Mouse (Mus musculus) ovary, postnatal 36 days (tissue): ENCODE measurements around the gene Prl5a1.

Experiments
- DNase-seq: peaks from one replicate; pipeline ENCODE4 v3.0.0; 2022; ENCODE audit warnings: low spot score, mixed read lengths

Gene Prl5a1

DNA sequence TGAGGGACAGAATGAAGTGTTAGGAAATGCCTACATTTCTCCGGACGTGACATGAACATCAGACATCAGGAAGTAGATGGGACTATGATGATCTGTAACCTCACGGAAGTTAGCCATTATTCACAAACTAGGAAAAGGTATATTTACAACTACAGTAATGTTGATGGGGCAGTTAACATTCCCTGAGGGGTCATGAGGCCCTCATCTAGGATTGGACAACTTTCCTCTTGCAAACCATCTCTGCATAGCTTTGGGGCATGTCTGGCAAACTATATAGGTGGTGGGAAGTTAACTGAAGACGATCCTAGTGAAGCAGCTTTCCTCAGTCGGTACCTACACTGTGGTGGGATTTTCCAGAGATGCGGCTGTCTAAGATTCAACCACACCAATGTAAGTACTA is at the start of gene Prl5a1:
Gene Prl5a1, plus strand, starts transcription at position 301 of the 400 bp plus-strand sequence.
- no peak for DNase-seq

DNA sequence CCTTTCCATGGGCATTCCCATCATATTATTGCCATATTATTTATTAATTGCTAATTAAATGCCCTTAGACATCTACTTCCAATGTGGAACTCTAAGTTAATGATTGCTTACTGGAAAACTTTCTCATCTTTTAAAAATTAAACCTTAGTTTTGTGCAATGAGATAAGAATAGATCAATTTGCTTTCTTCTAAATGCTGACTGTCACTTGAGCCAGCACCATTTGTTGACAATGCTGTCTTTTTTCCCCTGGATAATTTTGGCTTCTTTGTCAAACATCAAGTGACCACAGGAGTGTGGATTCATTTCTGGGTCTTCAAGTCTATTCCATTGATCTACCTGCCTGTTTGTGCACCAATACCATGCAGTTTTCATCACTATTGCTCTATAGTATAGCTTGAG is 46.1 kb upstream of the Prl5a1 start:
- DNase-seq = no peak

DNA sequence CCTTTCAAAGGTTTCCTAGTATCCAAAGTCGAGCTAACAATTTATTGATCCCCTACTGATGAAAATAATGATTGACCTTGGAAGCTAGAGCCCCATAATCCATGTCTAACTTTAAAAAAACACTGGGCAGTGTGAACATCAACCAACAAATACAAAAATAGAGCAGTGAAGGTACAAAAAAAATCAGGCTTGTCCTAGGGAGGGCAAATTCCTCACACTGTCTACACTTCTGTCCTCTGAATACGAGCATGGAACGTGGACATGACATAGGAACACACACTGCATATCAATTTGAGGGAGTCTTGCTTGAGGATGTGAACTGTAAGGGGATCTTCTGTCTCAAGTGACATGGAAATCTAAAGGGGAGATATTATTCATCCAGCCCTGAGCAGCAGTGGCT is 33.7 kb upstream of the Prl5a1 start:
- DNase-seq = no peak

DNA sequence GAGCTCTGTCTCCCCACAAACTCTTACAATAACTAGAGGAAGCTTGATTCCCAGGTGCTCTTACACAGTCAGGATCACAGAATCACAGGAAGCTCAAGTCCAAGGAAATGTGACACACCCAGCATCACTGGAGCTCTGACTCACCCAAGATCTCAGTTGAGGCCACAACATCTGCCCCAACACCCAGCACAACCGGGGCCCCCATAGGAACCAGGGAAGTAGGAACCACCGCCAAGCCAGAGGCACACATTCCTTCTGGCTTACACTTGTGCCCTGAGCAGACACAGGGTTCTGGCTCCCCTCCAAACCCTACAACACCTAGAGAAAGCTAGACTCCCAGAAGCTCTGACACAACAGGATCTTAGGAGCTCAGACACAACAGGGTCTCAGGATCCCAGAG is 9.5 kb upstream of the Prl5a1 start:
- DNase-seq = no peak

DNA sequence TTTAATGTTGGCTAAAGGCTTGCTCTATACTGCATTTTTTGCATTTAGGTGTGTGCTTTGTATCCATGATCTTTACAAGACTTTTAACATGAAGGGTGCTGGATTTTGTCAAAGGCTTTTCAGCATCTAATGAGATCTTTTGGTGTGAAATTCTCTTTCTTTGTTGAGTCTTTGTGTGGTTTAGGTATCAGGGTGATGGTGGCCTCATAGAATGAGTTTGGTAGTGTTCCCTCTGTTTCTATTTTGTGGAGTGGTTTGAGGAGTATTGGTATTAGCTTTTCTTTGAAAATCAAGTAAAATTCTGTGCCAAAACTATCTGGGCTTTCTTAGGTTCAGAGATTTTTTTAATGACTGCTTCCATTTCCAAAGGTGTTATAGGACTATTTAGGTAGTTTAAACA is 6.5 kb upstream of the Prl5a1 start:
- no peak for DNase-seq
